Mouse (Mus musculus) c-Kit-positive CD71-positive TER-119-negative erythroid progenitor cells, embryonic 14.5 days (primary cell): ENCODE data around the gene Ddx43.
"Not testable (repeated sequence)": the region's sequence is repeated elsewhere in the genome, so short reads cannot be mapped to it uniquely, and the experiment has no call there.

Experiments used
- DNase-seq: peaks from one replicate; pipeline ENCODE4 v3.0.0-alpha.2; 2013; ENCODE audit warnings: low read depth

Ddx43 gene

GRCm38 (mm10) chr9:78395630-78396351 lies at the start of gene Ddx43:
Gene Ddx43, plus strand, starts transcription at chr9:78395777.
- DNase-seq, result no peak

GRCm38 (mm10) chr9:78347004-78347403 lies 48.6 kb upstream of the Ddx43 start:
- DNase-seq, result no peak

- not testable (repeated sequence) for DNase-seq
These were observed 47.2 kb upstream of the Ddx43 start for GRCm38 (mm10) chr9:78348206-78349004.

GRCm38 (mm10) chr9:78349141-78349540 lies 46.4 kb upstream of the Ddx43 start:
- DNase-seq, result not testable (repeated sequence)

GRCm38 (mm10) chr9:78350007-78350406 lies 45.6 kb upstream of the Ddx43 start:
- not testable (repeated sequence) for DNase-seq

GRCm38 (mm10) chr9:78351504-78352220 lies 43.9 kb upstream of the Ddx43 start:
- no peak for DNase-seq

GRCm38 (mm10) chr9:78354665-78355578 lies 40.7 kb upstream of the Ddx43 start:
- DNase-seq, result no peak

- no peak for DNase-seq
These were observed 40.0 kb upstream of the Ddx43 start, which contains the start of gene Gsta2 for GRCm38 (mm10) chr9:78355611-78356010. Gene Gsta2, minus strand, starts transcription at chr9:78355788.

- DNase-seq, result peak; percentile 36
These were observed 37.5 kb upstream of the Ddx43 start for GRCm38 (mm10) chr9:78358053-78358452.

- no peak for DNase-seq
These were observed 35.7 kb upstream of the Ddx43 start for GRCm38 (mm10) chr9:78359750-78360483.

- DNase-seq, result no peak
These were observed 35.1 kb upstream of the Ddx43 start for GRCm38 (mm10) chr9:78360484-78360872.

GRCm38 (mm10) chr9:78363374-78363773 lies 32.2 kb upstream of the Ddx43 start:
- DNase-seq, result no peak

- DNase-seq, result no peak
These were observed 30.9 kb upstream of the Ddx43 start for GRCm38 (mm10) chr9:78364701-78365100.

GRCm38 (mm10) chr9:78365850-78366544 lies 29.6 kb upstream of the Ddx43 start:
- no peak for DNase-seq

- DNase-seq, result not testable (repeated sequence)
These were observed 27.6 kb upstream of the Ddx43 start, which contains the start of gene Dppa5a for GRCm38 (mm10) chr9:78367959-78368358. Gene Dppa5a, minus strand, starts transcription at chr9:78368177.

- DNase-seq, result no peak
These were observed 26.8 kb upstream of the Ddx43 start for GRCm38 (mm10) chr9:78368671-78369293.

GRCm38 (mm10) chr9:78369349-78369748 lies 26.2 kb upstream of the Ddx43 start:
- no peak for DNase-seq

- DNase-seq, result no peak
These were observed 25.8 kb upstream of the Ddx43 start for GRCm38 (mm10) chr9:78369786-78370185.

GRCm38 (mm10) chr9:78371441-78371840 lies 24.1 kb upstream of the Ddx43 start:
- no peak for DNase-seq
